Comparison of ENCODE assay signal across 20 mouse cellular contexts in genomic region chr8:85016724-85017123, GRCm38 (mm10). TPM values are rescaled to one million over a fixed set of nuclear protein-coding genes. Genes with fewer than 3 reads are reported as not detected.
"Had no signal": no experiment of that assay in that cellular context is flagged by ENCODE, and none has a peak within 500 bp of the region (broad histone marks: within the 10 kb centered on the region; RNA-seq: fewer than 3 reads in every experiment).

No protein-coding gene starts in this region.

- H3K4me3 ChIP-seq: limb, embryonic 10.5 days; liver, embryonic 15.5 days; neural tube, embryonic 13.5 days had no signal

- H3K27ac ChIP-seq: limb, embryonic 10.5 days; liver, embryonic 15.5 days; neural tube, embryonic 13.5 days had no signal

- H3K4me2 ChIP-seq: liver, embryonic 11.5 days; liver, embryonic 15.5 days; neural tube, embryonic 13.5 days had no signal

- ATAC-seq: lung, postnatal 0 days had no signal

- H3K9me3 ChIP-seq: limb, embryonic 10.5 days; liver, embryonic 15.5 days; neural tube, embryonic 13.5 days had no signal

- H3K9ac ChIP-seq: liver, embryonic 15.5 days; neural tube, embryonic 13.5 days had no signal

- DNase-seq: kidney, postnatal 10 days; kidney, postnatal 4 days; lung, adult 2 months; lung, postnatal 36 days; right cerebral cortex, postnatal 25 days; thymus, postnatal 4 days had no signal

RNA-seq across cellular contexts. Expression of gene Best2, which starts 2.4 kb away (rescaled TPM):
- total RNA-seq: layer of hippocampus, adult 8-10 months; layer of hippocampus, postnatal 14 days; left cerebral cortex, adult 18-20 months; left cerebral cortex, postnatal 10 days; megakaryocyte progenitor cell, adult 5-6 weeks; monocyte, adult 5-6 weeks had no signal
- polyA plus RNA-seq: intestine, embryonic 14.5 days; kidney, embryonic 14.5 days; limb, embryonic 10.5 days; liver, embryonic 11.5 days; liver, embryonic 15.5 days; lung, postnatal 0 days; midbrain, embryonic 14.5 days; neural tube, embryonic 13.5 days had no signal
